Comparison of ENCODE assay signal across 8 mouse cellular contexts in the genomic region with DNA sequence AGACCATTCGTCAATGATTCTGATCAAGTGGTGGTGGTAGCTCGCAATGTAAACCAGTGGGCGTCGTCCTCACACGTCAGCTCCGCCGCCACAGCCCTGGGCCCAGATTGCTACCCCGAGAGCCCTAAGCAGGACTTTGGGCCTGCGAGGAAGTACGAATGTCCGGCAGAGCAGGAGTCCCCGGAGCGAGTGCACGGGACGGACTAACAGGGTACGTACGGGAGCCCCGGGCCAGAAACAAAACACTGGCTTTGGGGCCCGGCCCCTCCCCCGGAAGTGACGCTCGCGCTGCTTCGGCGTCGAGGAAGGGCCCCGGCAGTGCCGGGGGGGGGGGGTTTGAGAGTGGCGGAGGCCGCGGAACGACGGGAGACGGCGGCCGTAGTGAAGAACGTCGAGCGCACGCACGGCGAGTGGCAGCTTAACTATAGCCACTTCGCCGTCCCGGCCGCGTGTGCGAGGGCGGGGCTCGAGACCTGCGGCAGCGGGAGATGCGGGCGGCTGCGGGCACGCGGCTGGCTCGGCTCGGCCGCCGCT. TPM values are rescaled to one million over a fixed set of nuclear protein-coding genes. Genes with fewer than 3 reads are reported as not detected.
DNase-seq lines count a peak whose midpoint lies in the region; ATAC-seq lines count a peak whose summit lies in the region.

A gene (plus strand): TSS at position 326 of the 534 bp plus-strand sequence.

- H3K4me3 ChIP-seq in embryonic facial prominence, embryonic 14.5 days (ENCODE audit: low read depth, low read length): peak within 1 kb of the TSS; percentile 83
- peak within 1 kb of the TSS; percentile 84 for H3K4me3 ChIP-seq in kidney, embryonic 14.5 days (ENCODE audit: low read length)
- H3K4me3 ChIP-seq in limb, embryonic 15.5 days: peak within 1 kb of the TSS; percentile 82

- H3K9me3 ChIP-seq in embryonic facial prominence, embryonic 14.5 days (ENCODE audit: control insufficient read depth, low read length): no peaks in the 10 kb centered on the region
- no peaks in the 10 kb centered on the region for H3K9me3 ChIP-seq in kidney, embryonic 14.5 days (ENCODE audit: control insufficient read depth, low read length)
- no peaks in the 10 kb centered on the region for H3K9me3 ChIP-seq in limb, embryonic 15.5 days

- peak; percentile 91 for ATAC-seq in embryonic facial prominence, embryonic 14.5 days (ENCODE audit: low read depth)
- peak; percentile 93 for ATAC-seq in kidney, embryonic 14.5 days (ENCODE audit: low FRiP score, low TSS enrichment)
- ATAC-seq in limb, embryonic 15.5 days (ENCODE audit: insufficient number of reproducible peaks, low FRiP score, low TSS enrichment, low read depth): peak; percentile 91

- no peaks in the 10 kb centered on the region for H3K27me3 ChIP-seq in embryonic facial prominence, embryonic 14.5 days (replicated peaks; ENCODE audit: control insufficient read depth, insufficient read depth, low read length)
- H3K27me3 ChIP-seq in kidney, embryonic 14.5 days (ENCODE audit: control insufficient read depth, insufficient read depth, low read length): no peaks in the 10 kb centered on the region
- no peaks in the 10 kb centered on the region for H3K27me3 ChIP-seq in limb, embryonic 15.5 days

- H3K4me1 ChIP-seq in embryonic facial prominence, embryonic 14.5 days (ENCODE audit: control insufficient read depth, insufficient read depth, low read length): peaks cover 8% of the 10 kb centered on the region; the same call in 1 of the 2 replicates
- peaks cover 12% of the 10 kb centered on the region for H3K4me1 ChIP-seq in kidney, embryonic 14.5 days (ENCODE audit: control insufficient read depth, insufficient read depth, low read length)
- H3K4me1 ChIP-seq in limb, embryonic 15.5 days: peaks cover 18% of the 10 kb centered on the region

- H3K9ac ChIP-seq in embryonic facial prominence, embryonic 14.5 days (ENCODE audit: low read depth, low read length): peak within 1 kb of the TSS; percentile 98
- peak within 1 kb of the TSS; percentile 96 for H3K9ac ChIP-seq in kidney, embryonic 14.5 days (ENCODE audit: low read depth, low read length)
- peak within 1 kb of the TSS; percentile 93 for H3K9ac ChIP-seq in limb, embryonic 15.5 days

- H3K36me3 ChIP-seq in embryonic facial prominence, embryonic 14.5 days (ENCODE audit: control insufficient read depth, insufficient read depth, low read length): no peaks in the 10 kb centered on the region
- H3K36me3 ChIP-seq in kidney, embryonic 14.5 days (ENCODE audit: control insufficient read depth, insufficient read depth, low read length): no peaks in the 10 kb centered on the region
- no peaks in the 10 kb centered on the region for H3K36me3 ChIP-seq in limb, embryonic 15.5 days

- peak within 1 kb of the TSS; percentile 99 for H3K27ac ChIP-seq in embryonic facial prominence, embryonic 14.5 days (replicated peaks; ENCODE audit: low read depth, low read length)
- peak within 1 kb of the TSS; percentile 99 for H3K27ac ChIP-seq in kidney, embryonic 14.5 days (ENCODE audit: low read depth, low read length)
- peak within 1 kb of the TSS; percentile 100 for H3K27ac ChIP-seq in limb, embryonic 15.5 days

- peak within 1 kb of the TSS; percentile 59 for H3K4me2 ChIP-seq in embryonic facial prominence, embryonic 14.5 days (ENCODE audit: low read depth, low read length)
- H3K4me2 ChIP-seq in kidney, embryonic 14.5 days (replicated peaks; ENCODE audit: low read depth, low read length): peak within 1 kb of the TSS; percentile 71
- peak within 1 kb of the TSS; percentile 58 for H3K4me2 ChIP-seq in limb, embryonic 15.5 days

- WGBS in embryonic facial prominence, embryonic 14.5 days: 0% methylated on average over 32 of the region's 61 CpGs
- WGBS in kidney, embryonic 14.5 days: 0% methylated on average over 47 of the region's 61 CpGs
- WGBS in limb, embryonic 15.5 days: under 1% methylated on average over 56 of the region's 61 CpGs

- DNase-seq in 3T3-L1 (ENCODE audit: low read depth, low spot score): peak; percentile 88
- DNase-seq in adrenal gland, postnatal 4 days (ENCODE audit: low spot score in 2 of 2): peak; percentile 75 to 85
- DNase-seq in embryonic facial prominence, embryonic 14.5 days (ENCODE audit: low spot score): peak; percentile 96
- DNase-seq in heart, adult 8-10 months (ENCODE audit: low spot score): peak; percentile 92
- peak; percentile 56 to 85 for DNase-seq in monocyte, adult 2 months (ENCODE audit: low read depth in 1 of 2, low spot score in 2 of 2)
- DNase-seq in spleen, postnatal 36 days (ENCODE audit: low spot score in 2 of 2): peak; percentile 87 to 89

RNA-seq across cellular contexts. Expression of the gene that starts here (rescaled TPM):
- total RNA-seq in adrenal gland, postnatal 4 days (2021): 100 to 1,000 TPM; 130 to 135 TPM
- polyA plus RNA-seq in embryonic facial prominence, embryonic 14.5 days (2014; fragmentation: Nextera tagmentation; extraction: Ambion mirVana): 27.6 and 39.0 TPM in 2 replicates
- total RNA-seq in heart, adult 8-10 months (2022): 10 to 100 TPM; 62.5 to 79.4 (median 76.0) TPM
- 35.4 and 37.3 TPM in 2 replicates for polyA plus RNA-seq in kidney, embryonic 14.5 days (2014; fragmentation: Nextera tagmentation; extraction: Ambion mirVana)
- polyA plus RNA-seq in limb, embryonic 15.5 days (2015; fragmentation: Nextera tagmentation; extraction: Ambion mirVana): 24.3 and 24.4 TPM in 2 replicates

Comparison
In these comparisons a context has a peak if more than half of its experiments do, and no peak if none do; other contexts are left out.
1. Peak in every context shown above with its lines: DNase-seq, ATAC-seq, H3K4me3 ChIP-seq and H3K27ac ChIP-seq.